Mouse (Mus musculus): ENCODE measurements around the gene Zfp74.
"Not testable (repeated sequence)": the region's sequence is repeated elsewhere in the genome, so short reads cannot be mapped to it uniquely, and the experiment has no call there.

Zfp74 gene

GRCm38 (mm10) chr7:29953513-29954401 is at the start of gene Zfp74:
Zfp74 (minus strand) TSS chr7:29954089.
- peak; percentile 65 for DNase-seq (ENCODE audit: low spot score)

DNA sequence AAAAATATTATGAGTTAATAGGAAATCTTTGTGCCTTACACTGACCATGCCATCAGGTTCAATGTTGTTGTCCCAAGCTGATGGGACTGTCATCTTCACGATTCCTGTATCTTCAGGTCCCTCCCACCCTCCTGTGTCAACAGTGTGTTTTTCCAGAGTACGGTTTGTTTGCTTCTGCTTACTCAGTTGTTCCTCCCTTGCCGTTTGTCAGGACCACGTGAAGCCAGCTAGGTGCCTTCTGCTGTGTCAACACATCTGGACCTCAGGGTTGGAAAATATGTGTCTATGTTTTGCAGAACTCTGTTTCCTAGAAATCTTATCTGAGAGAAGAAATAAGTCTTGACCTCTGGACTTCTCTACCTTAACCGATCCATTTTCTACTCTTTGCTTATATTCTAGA is 46.7 kb upstream of the Zfp74 start:
- DNase-seq (ENCODE audit: low spot score), result no peak

GRCm38 (mm10) chr7:29995134-29995533 is 41.2 kb upstream of the Zfp74 start:
- DNase-seq (ENCODE audit: low spot score), result no peak

DNA sequence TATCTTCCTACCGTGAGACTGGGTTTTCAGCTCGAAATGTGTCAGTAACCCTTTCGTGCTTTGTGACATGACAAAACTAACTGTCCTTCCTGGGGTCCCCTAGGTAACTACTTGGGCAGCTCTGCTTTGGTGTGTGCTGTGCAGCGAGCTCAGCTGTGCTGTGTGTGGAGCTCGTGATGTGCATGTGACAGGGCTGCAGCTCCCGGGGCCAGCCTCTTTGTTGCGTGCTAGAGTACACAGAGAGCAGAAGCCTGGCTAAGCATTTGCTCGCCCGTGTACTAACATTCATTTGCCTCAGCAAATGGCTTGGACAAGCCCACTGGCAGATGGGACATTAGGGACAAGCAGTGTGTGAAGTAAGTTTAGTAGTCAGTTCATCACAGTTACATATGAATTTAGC is 39.5 kb upstream of the Zfp74 start:
- no peak for DNase-seq (ENCODE audit: low spot score)

- DNase-seq (ENCODE audit: low spot score), result no peak
These were observed 38.8 kb upstream of the Zfp74 start for GRCm38 (mm10) chr7:29992698-29993097.

- no peak for DNase-seq (ENCODE audit: low spot score)
These were observed 35.1 kb upstream of the Zfp74 start for GRCm38 (mm10) chr7:29989031-29989430.

GRCm38 (mm10) chr7:29987551-29987950 is 33.7 kb upstream of the Zfp74 start:
- DNase-seq (ENCODE audit: low spot score), result no peak

- no peak for DNase-seq (ENCODE audit: low spot score)
These were observed 32.2 kb upstream of the Zfp74 start for GRCm38 (mm10) chr7:29986101-29986500.

DNA sequence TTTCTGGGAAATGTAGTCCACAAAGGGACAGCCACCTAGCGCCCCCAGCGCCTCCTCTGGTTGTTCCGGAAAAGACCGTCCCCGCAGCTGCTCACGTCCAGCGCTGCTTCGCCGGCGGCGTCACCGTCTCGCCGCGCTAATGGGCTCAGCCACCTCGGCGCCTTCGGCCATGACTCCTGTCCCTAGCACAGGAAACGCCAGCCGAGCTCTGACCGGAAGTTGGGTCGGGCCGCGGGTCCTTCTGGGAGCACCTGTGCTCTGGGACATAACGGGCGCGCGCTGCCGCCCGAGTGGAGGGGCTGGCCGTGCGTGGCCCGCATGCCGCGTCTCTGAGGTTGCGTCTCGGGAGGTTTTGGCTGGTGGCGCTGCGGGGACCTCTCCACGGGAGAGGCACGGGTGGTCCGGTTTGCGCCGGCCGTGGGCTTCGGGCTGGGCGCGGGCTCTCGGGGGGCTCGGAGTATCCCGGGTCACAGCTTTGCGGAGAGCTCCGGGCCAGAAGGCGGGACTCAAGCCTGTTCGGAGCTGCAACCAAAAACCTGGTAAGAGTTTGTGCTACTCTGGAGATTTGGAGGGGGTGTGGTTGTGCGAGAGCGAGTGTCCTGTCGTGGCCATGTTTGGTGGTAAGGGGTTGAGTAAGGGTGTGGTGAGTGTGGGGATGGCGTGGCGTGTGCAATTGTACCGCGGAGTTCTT is 29.9 kb upstream of the Zfp74 start, which contains the start of gene Zfp568:
TSS of gene Zfp568 (plus strand) at position 266 of the 691 bp plus-strand sequence.
- peak; percentile 86 for DNase-seq (ENCODE audit: low spot score)

- no peak for DNase-seq (ENCODE audit: low spot score)
These were observed 29.4 kb upstream of the Zfp74 start for GRCm38 (mm10) chr7:29983340-29983689.

- DNase-seq (ENCODE audit: low spot score), result no peak
These were observed 29.0 kb upstream of the Zfp74 start for GRCm38 (mm10) chr7:29982931-29983330.

DNA sequence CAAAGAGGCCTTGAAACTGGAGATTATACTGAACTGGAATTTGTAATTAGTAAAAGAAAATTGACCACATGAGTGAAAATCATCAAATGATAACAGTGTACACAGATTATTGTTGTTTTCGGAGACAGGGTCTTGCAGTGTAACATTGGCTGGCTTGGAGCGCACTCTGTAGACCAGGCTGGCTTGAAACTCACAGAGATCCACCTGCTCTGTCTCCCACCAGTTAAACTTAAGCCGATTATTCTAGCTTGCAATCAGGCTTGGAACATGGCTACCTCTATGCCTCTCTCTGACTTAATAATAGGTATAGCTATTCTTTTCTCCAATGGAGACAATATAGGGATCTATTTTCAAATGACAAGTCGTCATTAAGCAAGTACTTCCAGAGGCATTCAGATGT is 28.5 kb upstream of the Zfp74 start:
- DNase-seq (ENCODE audit: low spot score), result no peak

DNA sequence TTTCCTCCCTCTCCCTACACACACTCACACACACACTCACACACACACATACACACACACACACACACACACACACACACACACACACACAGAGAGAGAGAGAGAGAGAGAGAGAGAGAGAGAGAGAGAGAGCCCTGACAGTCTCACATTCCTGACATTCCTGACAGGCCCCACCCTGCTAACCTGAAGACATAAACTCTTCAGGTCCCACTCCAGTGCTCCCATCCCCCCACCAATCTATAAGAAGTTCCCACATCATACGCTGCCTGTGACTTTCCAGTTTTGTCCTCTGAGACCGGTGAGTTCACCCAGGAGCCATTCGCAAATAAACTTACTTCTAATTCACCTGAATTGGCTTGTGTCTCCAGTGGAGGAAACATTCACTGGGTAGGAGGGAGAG is 28.0 kb upstream of the Zfp74 start:
- no peak for DNase-seq (ENCODE audit: low spot score)

- DNase-seq (ENCODE audit: low spot score), result no peak
These were observed 27.6 kb upstream of the Zfp74 start for GRCm38 (mm10) chr7:29981455-29981854.

- DNase-seq (ENCODE audit: low spot score), result no peak
These were observed 26.9 kb upstream of the Zfp74 start for GRCm38 (mm10) chr7:29980761-29981160.

- DNase-seq (ENCODE audit: low spot score), result no peak
These were observed 16.8 kb upstream of the Zfp74 start for GRCm38 (mm10) chr7:29970686-29971085.

- not testable (repeated sequence) for DNase-seq (ENCODE audit: low spot score)
These were observed 11.4 kb upstream of the Zfp74 start for GRCm38 (mm10) chr7:29965115-29965810.

DNA sequence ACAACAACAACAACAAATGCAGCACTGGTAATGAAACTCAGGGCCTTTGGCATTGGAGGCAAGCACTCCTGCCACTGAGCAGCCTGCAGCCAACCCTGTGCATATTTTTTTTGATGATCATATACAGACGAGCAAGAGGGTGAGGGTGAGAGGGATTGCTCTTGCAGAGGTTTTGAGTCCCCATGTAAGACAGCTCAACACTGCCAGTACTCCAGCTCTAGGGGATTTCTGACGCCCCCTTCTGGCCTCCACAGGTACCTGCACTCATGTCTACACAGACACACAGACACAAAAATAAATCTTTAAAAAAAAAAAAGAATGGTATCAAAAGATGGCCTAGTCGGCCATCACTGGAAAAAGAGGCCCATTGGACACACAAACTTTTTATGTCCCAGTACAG is 5.1 kb upstream of the Zfp74 start:
- no peak for DNase-seq (ENCODE audit: low spot score)

GRCm38 (mm10) chr7:29958125-29958724 is 4.3 kb upstream of the Zfp74 start:
- no peak for DNase-seq (ENCODE audit: low spot score)

DNA sequence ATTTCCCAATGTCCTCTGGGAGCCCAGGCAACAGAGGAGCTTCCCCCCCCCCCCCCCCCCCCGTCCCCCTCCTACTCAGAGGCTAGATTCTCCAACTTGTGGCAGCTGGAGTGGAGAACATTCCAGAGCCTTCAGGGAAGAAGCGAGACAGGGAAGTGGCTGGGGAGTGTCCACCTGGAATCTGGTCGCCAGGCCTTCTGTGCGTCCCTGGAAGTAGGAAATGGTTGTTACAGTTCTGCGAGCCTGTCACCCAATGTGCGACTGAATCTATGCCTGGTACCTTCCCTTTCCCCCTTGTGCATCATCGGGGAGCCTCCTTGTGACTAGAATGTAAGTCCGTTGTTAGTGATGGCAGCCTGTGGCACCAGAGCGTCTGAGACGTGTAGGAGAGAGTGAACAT is 2.4 kb upstream of the Zfp74 start:
- DNase-seq (ENCODE audit: low spot score), result no peak

DNA sequence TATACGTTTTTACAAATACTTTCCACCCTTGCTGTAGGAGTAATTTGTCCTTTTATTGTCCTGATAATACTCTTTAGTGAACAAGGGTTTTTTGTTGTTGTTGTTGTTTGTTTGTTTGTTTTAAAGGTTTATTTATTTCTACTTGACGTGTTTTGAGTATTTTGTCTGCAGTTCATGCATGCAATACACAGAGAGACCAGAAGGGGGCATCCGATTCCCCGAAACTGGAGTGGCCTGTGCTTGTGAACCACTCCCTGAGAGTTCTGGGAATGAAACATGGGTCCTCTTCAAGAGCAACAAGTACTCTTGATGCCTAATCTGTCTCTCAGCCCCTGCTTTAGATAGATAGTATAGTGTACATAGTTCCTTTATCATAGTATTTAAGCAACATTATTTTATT is 842 bp upstream of the Zfp74 start:
- peak; percentile 25 for DNase-seq (ENCODE audit: low spot score)

- no peak for DNase-seq (ENCODE audit: low spot score)
These were observed 803 bp downstream of the Zfp74 start for GRCm38 (mm10) chr7:29953086-29953485.
